Mouse (Mus musculus): ENCODE data around the gene Ttll13. TPM values are rescaled to one million over a fixed set of nuclear protein-coding genes. Genes with fewer than 3 reads are reported as not detected.

Gene Ttll13
- total and polyA plus RNA-seq, 3 experiments, result 0.39 to 0.40 TPM; not detected in 1

- H3K27me3 ChIP-seq (ENCODE audit: control insufficient read depth in 1 of 2, insufficient read depth in 2 of 2, low read length in 2 of 2), result no peaks in the 10 kb centered on the region
- H3K9me3 ChIP-seq (replicated peaks; ENCODE audit: insufficient read depth, low read length), result no peaks in the 10 kb centered on the region
- TF ChIP-seq RCOR1 (IDR thresholded peaks at IDR 0.05; ENCODE audit: low read depth, low read length), result no peak
- no peak for TF ChIP-seq E2F4 (IDR thresholded peaks at IDR 0.05; ENCODE audit: borderline replicate concordance, low read depth, low read length)
- no peak for TF ChIP-seq USF2 (IDR thresholded peaks at IDR 0.05; ENCODE audit: borderline replicate concordance in 1 of 2, insufficient read depth in 1 of 2, low read depth in 1 of 2, low read length in 2 of 2)
- no peak for TF ChIP-seq ZKSCAN1 (IDR thresholded peaks at IDR 0.05; ENCODE audit: low read depth, low read length)
- no peak for TF ChIP-seq SIN3A (IDR thresholded peaks at IDR 0.05; ENCODE audit: low read length)
- TF ChIP-seq GABPA (IDR thresholded peaks at IDR 0.05; ENCODE audit: low read depth, low read length), result no peak
- no peak for TF ChIP-seq GATA1 (IDR thresholded peaks at IDR 0.05; ENCODE audit: low read depth, low read length)
- TF ChIP-seq ELF1 (IDR thresholded peaks at IDR 0.05; ENCODE audit: low read depth, low read length), result no peak
- no peak for TF ChIP-seq TCF12 (IDR thresholded peaks at IDR 0.05; ENCODE audit: low read depth, low read length)
- TF ChIP-seq ZNF384 (IDR thresholded peaks at IDR 0.05; ENCODE audit: low read depth, low read length), result no peak
- TF ChIP-seq KAT2A (conservative IDR thresholded peaks at IDR 0.05; ENCODE audit: low read depth, low read length), result no peak
- TF ChIP-seq SMC3 (IDR thresholded peaks at IDR 0.05; ENCODE audit: low read depth, low read length), result no peak
- no peak for TF ChIP-seq HCFC1 (IDR thresholded peaks at IDR 0.05; ENCODE audit: low read depth, low read length)
- no peak for TF ChIP-seq MXI1 (IDR thresholded peaks at IDR 0.05; ENCODE audit: low read depth, low read length)
- no peak for TF ChIP-seq CHD2 (IDR thresholded peaks at IDR 0.05; ENCODE audit: low read length)
- TF ChIP-seq TBP (IDR thresholded peaks at IDR 0.05; ENCODE audit: low read depth, low read length), result no peak
- no peak for TF ChIP-seq JUND (IDR thresholded peaks at IDR 0.05; ENCODE audit: low read depth, low read length)
- TF ChIP-seq RAD21 (IDR thresholded peaks at IDR 0.05; ENCODE audit: low read depth, low read length), result no peak
- no peak for TF ChIP-seq MAZ (IDR thresholded peaks at IDR 0.05; ENCODE audit: low read depth, low read length)
- H3K4me3 ChIP-seq (ENCODE audit: control insufficient read depth in 1 of 2, insufficient read depth in 1 of 2, low read depth in 2 of 2, low read length in 2 of 2), result peak overlapping the region; percentile 78 to 91
- H3K79me2 ChIP-seq (ENCODE audit: control insufficient read depth, insufficient read depth, low read length, poor library complexity), result peaks cover 16% of the 10 kb centered on the region
- H3K27ac ChIP-seq (ENCODE audit: control insufficient read depth, low read depth, low read length), result peak overlapping the region; percentile 27
- peak overlapping the region; percentile 74 for H3K9ac ChIP-seq (ENCODE audit: control insufficient read depth, low read depth, low read length, poor library complexity, severe bottlenecking)
- DNase-seq (ENCODE audit: low read depth, low spot score), result no peak
- peaks cover 9 to 19% of the 10 kb centered on the region in 2 experiments for H3K4me1 ChIP-seq (ENCODE audit: control insufficient read depth in 1 of 2, insufficient read depth in 2 of 2, low read length in 2 of 2)
- peaks cover 1 to 25% of the 10 kb centered on the region in 2 experiments for H3K36me3 ChIP-seq (ENCODE audit: control insufficient read depth in 1 of 2, insufficient read depth in 2 of 2, low read length in 2 of 2)
Measured at GRCm38 (mm10) chr7:80269751-80270255, 23.6 kb downstream of the Ttll13 start.

GRCm38 (mm10) chr7:80273456-80273855, 27.3 kb downstream of the Ttll13 start:
- H3K27ac ChIP-seq (ENCODE audit: control insufficient read depth, low read depth, low read length), result no peak overlapping the region
- DNase-seq (ENCODE audit: low read depth, low spot score), result no peak
- peaks cover 13% of the 10 kb centered on the region in 2 experiments for H3K36me3 ChIP-seq (ENCODE audit: control insufficient read depth in 1 of 2, insufficient read depth in 2 of 2, low read length in 2 of 2)
- no peak overlapping the region for H3K4me3 ChIP-seq (ENCODE audit: control insufficient read depth in 1 of 2, insufficient read depth in 1 of 2, low read depth in 2 of 2, low read length in 2 of 2)
- no peak for TF ChIP-seq GATA1 (IDR thresholded peaks at IDR 0.05; ENCODE audit: low read depth, low read length)
- TF ChIP-seq ZKSCAN1 (IDR thresholded peaks at IDR 0.05; ENCODE audit: low read depth, low read length), result no peak
- no peak for TF ChIP-seq NELFE (IDR thresholded peaks at IDR 0.05; ENCODE audit: low read depth, low read length)
- no peaks in the 10 kb centered on the region for H3K27me3 ChIP-seq (ENCODE audit: control insufficient read depth in 1 of 2, insufficient read depth in 2 of 2, low read length in 2 of 2)
- peaks cover 4 to 9% of the 10 kb centered on the region in 2 experiments for H3K4me1 ChIP-seq (ENCODE audit: control insufficient read depth in 1 of 2, insufficient read depth in 2 of 2, low read length in 2 of 2)
- H3K79me2 ChIP-seq (ENCODE audit: control insufficient read depth, insufficient read depth, low read length, poor library complexity), result peaks cover 16% of the 10 kb centered on the region
- no peak overlapping the region for H3K9ac ChIP-seq (ENCODE audit: control insufficient read depth, low read depth, low read length, poor library complexity, severe bottlenecking)
- no peaks in the 10 kb centered on the region for H3K9me3 ChIP-seq (replicated peaks; ENCODE audit: insufficient read depth, low read length)

All from MEL (cell line).